ENCODE assay signal across 2 mouse cellular contexts in genomic region chr15:101011352-101011751, GRCm38 (mm10).
TF ChIP-seq lines count a peak whose summit lies in the region.

No protein-coding gene starts in this region.

TF ChIP-seq in CH12.LX, 34 proteins besides CTCF, POLR2A, EP300 and RAD21 (continued from another document):
- TF ChIP-seq KAT2A (IDR thresholded peaks at IDR 0.05; ENCODE audit: insufficient replicate concordance, low read length) (no peak), ZC3H11A (IDR thresholded peaks at IDR 0.05; ENCODE audit: low read depth, low read length) (no peak), MAZ (IDR thresholded peaks at IDR 0.05; ENCODE audit: low read depth, low read length) (no peak), TBP (conservative IDR thresholded peaks at IDR 0.05; ENCODE audit: low read depth, low read length) (no peak)
TF ChIP-seq in CH12.LX: peak in this region for 0.

TF ChIP-seq in MEL, 35 proteins besides CTCF, POLR2A, EP300 and RAD21 (continued from another document):
- TF ChIP-seq ZKSCAN1 (IDR thresholded peaks at IDR 0.05; ENCODE audit: low read depth, low read length) (no peak), KAT2A (conservative IDR thresholded peaks at IDR 0.05; ENCODE audit: low read depth, low read length) (no peak), TAL1 (IDR thresholded peaks at IDR 0.05; ENCODE audit: low read length) (no peak)
